Mouse (Mus musculus) liver, adult 2 months (tissue): ENCODE measurements at regions not wholly inside any gene's neighbourhood (a gene's known extent, or its start where the extent isn't known, plus 50 kb on each side); places are given as distances from the start of the nearest gene placed in this dataset.

Experiments
- CTCF ChIP-seq: fragments of 200-500 bp; IDR thresholded peaks from 2 replicates; pipeline ENCODE4 v1.5.1; 2011; ENCODE audit warnings: low read depth, low read length, control low read depth
- POLR2A ChIP-seq: fragments of 200-500 bp; IDR thresholded peaks from 2 replicates; pipeline ENCODE4 v1.6.1; 2011; ENCODE audit warnings: low read length, control low read depth; ENCODE audit not compliant: insufficient read depth; ENCODE audit errors: extremely low read depth

DNA sequence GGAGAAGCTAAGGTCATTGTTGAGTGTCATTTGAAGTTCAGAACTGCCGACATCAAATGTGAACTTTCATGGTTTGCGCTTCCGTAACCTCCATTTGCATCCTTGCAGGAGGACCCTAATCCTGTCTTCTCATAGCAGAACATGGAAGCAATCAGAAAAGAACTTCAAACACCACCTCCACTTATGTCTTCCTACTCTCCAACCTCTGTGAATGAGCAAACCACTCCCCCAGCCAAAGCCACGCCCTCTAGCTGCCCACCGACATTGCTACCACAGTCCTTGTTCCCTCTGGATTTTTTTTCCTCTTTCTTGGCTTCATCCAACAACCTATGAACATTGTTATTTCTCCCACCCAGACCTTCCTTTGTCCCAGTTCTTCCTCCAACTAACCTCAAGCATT is 149.9 kb downstream of the Kdr start:
- no peak for TF ChIP-seq CTCF
- no peak for TF ChIP-seq POLR2A
